Mouse (Mus musculus): Measurements from ENCODE around the gene Itgb1bp2. TPM values are rescaled to one million over a fixed set of nuclear protein-coding genes. Genes with fewer than 3 reads are reported as not detected.
"Not testable (repeated sequence)": the region's sequence is repeated elsewhere in the genome, so short reads cannot be mapped to it uniquely, and the experiment has no call there.

Gene Itgb1bp2
- polyA plus RNA-seq, 2 experiments = 47.0 to 70.9 TPM

DNA sequence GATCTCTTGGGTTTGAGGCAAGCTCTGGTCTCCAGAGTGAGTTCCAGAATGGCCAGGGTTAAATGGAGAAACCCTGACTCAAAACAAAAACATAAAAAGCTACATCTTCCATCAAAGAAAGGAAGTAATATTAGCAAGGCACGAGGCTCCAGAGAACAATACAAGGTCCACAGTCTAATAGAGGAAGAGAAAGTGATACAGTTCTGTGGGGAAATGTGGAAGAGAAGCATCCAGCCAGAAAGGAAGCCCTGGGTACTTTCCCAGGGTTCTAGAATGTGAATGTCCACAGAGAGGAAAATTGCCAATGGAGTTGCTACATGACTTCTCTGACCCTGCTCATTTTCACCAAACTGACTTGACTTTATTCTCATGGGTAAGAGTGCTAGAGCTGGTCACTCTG is 2.3 kb downstream of the Itgb1bp2 start:
- 73% methylated on average over 1 of the region's 1 CpGs for WGBS
- no peak overlapping the region for H3K9ac ChIP-seq (ENCODE audit: low read depth, low read length, severe bottlenecking)
- no peaks in the 10 kb centered on the region for H3K4me1 ChIP-seq (ENCODE audit: control insufficient read depth, insufficient read depth, low read length)
- no peak for DNase-seq (ENCODE audit: low spot score)
- TF ChIP-seq POLR2A (IDR thresholded peaks at IDR 0.05; ENCODE audit: borderline replicate concordance, extremely low read depth, insufficient read depth, insufficient read length) = no peak
- H3K4me2 ChIP-seq (replicated peaks; ENCODE audit: low read depth, low read length, severe bottlenecking) = no peak overlapping the region
- H3K27me3 ChIP-seq (ENCODE audit: control insufficient read depth, insufficient read depth, low read length) = no peaks in the 10 kb centered on the region
- no peak overlapping the region for H3K4me3 ChIP-seq (replicated peaks; ENCODE audit: low read length)
- ATAC-seq (ENCODE audit: low FRiP score, low read depth) = no peak
- no peaks in the 10 kb centered on the region for H3K9me3 ChIP-seq (ENCODE audit: control insufficient read depth, low read length)
- no peak overlapping the region for H3K27ac ChIP-seq (replicated peaks; ENCODE audit: low read depth, low read length)
- peaks cover 44% of the 10 kb centered on the region for H3K36me3 ChIP-seq (ENCODE audit: control insufficient read depth, insufficient read depth, low read length)

DNA sequence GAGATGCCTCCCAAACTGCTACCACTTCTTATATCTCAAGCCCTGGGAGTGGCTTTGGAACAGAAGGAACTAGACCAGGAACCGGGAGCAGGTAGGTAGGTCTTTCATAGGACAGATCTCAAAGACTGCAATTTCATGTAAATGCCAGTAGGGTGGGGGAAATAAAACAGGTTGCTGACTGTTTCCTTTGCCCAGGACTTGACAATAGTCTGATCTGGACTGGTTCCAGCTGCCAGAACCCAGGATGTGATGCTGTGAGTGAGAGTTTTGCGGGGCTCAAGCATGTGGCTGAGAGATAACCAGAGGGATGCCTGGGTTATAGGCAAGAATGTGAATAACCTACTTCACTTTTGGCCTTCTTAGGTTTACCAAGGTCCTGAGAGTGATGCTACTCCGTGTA is 2.7 kb downstream of the Itgb1bp2 start:
- Histone ChIP-seq H3K4me2 (replicated peaks; ENCODE audit: low read depth, low read length, severe bottlenecking) (no peak overlapping the region), H3K36me3 (ENCODE audit: control insufficient read depth, insufficient read depth, low read length) (peaks cover 41% of the 10 kb centered on the region), H3K9me3 (ENCODE audit: control insufficient read depth, low read length) (no peaks in the 10 kb centered on the region), H3K4me1 (ENCODE audit: control insufficient read depth, insufficient read depth, low read length) (no peaks in the 10 kb centered on the region), H3K27me3 (ENCODE audit: control insufficient read depth, insufficient read depth, low read length) (no peaks in the 10 kb centered on the region), H3K4me3 (replicated peaks; ENCODE audit: low read length) (no peak overlapping the region), H3K9ac (ENCODE audit: low read depth, low read length, severe bottlenecking) (no peak overlapping the region), H3K27ac (replicated peaks; ENCODE audit: low read depth, low read length) (no peak overlapping the region)
- no peak for TF ChIP-seq POLR2A (IDR thresholded peaks at IDR 0.05; ENCODE audit: borderline replicate concordance, extremely low read depth, insufficient read depth, insufficient read length)
- 78% methylated on average over 3 of the region's 3 CpGs for WGBS
- no peak for DNase-seq (ENCODE audit: low spot score)
- ATAC-seq (ENCODE audit: low FRiP score, low read depth) = no peak

DNA sequence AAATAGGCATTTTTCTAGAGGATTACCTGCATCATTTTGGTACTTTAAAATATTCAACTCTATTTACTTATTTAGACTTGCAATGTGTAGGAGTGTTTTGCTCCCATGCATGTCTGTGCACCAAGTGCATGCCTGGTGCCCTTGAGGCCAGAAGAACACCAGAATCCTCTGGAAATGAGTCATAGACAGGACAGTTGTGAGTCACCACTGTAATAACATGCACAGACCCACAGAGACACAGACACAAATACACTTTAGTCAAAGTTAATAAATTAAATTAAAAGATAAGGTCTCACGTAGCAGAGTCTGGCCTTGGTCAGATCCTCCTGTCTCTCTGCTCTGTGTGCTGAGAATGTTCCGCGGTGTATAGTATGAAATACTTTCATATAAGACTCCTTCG is 23.3 kb downstream of the Itgb1bp2 start:
- TF ChIP-seq POLR2A (IDR thresholded peaks at IDR 0.05; ENCODE audit: borderline replicate concordance, extremely low read depth, insufficient read depth, insufficient read length) = no peak
- peaks cover 9% of the 10 kb centered on the region for H3K36me3 ChIP-seq (ENCODE audit: control insufficient read depth, insufficient read depth, low read length)
- no peak overlapping the region for H3K27ac ChIP-seq (replicated peaks; ENCODE audit: low read depth, low read length)
- 91% methylated on average over 4 of the region's 4 CpGs for WGBS
- ATAC-seq (ENCODE audit: low FRiP score, low read depth) = no peak
- H3K4me3 ChIP-seq (replicated peaks; ENCODE audit: low read length) = no peak overlapping the region
- no peaks in the 10 kb centered on the region for H3K4me1 ChIP-seq (ENCODE audit: control insufficient read depth, insufficient read depth, low read length)
- DNase-seq (ENCODE audit: low spot score) = no peak
- H3K27me3 ChIP-seq (ENCODE audit: control insufficient read depth, insufficient read depth, low read length) = no peaks in the 10 kb centered on the region
- no peak overlapping the region for H3K9ac ChIP-seq (ENCODE audit: low read depth, low read length, severe bottlenecking)
- H3K4me2 ChIP-seq (replicated peaks; ENCODE audit: low read depth, low read length, severe bottlenecking) = no peak overlapping the region
- no peaks in the 10 kb centered on the region for H3K9me3 ChIP-seq (ENCODE audit: control insufficient read depth, low read length)

DNA sequence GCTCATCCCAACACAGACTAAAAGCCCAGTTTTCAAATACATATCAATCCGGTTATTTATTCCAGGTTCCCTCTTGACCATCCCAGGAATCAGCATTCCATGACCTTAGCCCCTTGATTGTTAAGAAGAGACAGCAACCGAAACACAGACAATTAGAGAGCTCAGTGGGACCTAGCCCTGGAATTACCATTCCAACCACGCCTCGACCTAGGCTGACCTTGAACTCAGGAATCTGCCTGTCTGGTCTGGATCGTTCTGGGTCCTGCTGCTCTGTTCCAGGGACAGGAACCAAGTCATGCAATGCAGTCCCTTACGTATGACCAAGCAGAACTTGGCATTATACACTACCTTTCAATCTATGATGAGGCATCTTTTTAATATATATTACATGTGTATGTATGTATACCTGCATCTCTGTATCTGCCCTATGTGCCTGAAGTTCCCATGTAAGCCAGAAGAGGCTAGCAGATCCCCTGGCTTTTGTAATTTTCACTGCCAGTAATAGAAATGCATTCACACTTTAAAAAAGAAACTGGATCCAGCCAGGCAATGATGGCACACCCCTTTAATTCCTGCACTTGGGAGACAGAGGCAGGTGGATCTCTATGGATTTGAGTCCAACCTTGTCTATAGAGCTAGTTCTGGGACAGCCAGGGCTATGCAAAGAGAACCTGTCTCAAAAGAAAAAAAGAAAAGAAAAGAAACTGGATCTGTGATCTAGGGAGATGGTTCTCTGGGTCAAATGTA is 32.9 kb downstream of the Itgb1bp2 start:
- no peaks in the 10 kb centered on the region for H3K9me3 ChIP-seq (ENCODE audit: control insufficient read depth, low read length)
- no peak overlapping the region for H3K9ac ChIP-seq (ENCODE audit: low read depth, low read length, severe bottlenecking)
- H3K27me3 ChIP-seq (ENCODE audit: control insufficient read depth, insufficient read depth, low read length) = no peaks in the 10 kb centered on the region
- no peak overlapping the region for H3K27ac ChIP-seq (replicated peaks; ENCODE audit: low read depth, low read length)
- ATAC-seq (ENCODE audit: low FRiP score, low read depth) (no peak), DNase-seq (ENCODE audit: low spot score) (no peak)
- no peaks in the 10 kb centered on the region for H3K4me1 ChIP-seq (ENCODE audit: control insufficient read depth, insufficient read depth, low read length)
- H3K4me2 ChIP-seq (replicated peaks; ENCODE audit: low read depth, low read length, severe bottlenecking) = no peak overlapping the region
- H3K36me3 ChIP-seq (ENCODE audit: control insufficient read depth, insufficient read depth, low read length) = peaks cover 4% of the 10 kb centered on the region
- TF ChIP-seq POLR2A (IDR thresholded peaks at IDR 0.05; ENCODE audit: borderline replicate concordance, extremely low read depth, insufficient read depth, insufficient read length) = no peak
- 78% methylated on average over 6 of the region's 6 CpGs for WGBS
- H3K4me3 ChIP-seq (replicated peaks; ENCODE audit: low read length) = no peak overlapping the region

DNA sequence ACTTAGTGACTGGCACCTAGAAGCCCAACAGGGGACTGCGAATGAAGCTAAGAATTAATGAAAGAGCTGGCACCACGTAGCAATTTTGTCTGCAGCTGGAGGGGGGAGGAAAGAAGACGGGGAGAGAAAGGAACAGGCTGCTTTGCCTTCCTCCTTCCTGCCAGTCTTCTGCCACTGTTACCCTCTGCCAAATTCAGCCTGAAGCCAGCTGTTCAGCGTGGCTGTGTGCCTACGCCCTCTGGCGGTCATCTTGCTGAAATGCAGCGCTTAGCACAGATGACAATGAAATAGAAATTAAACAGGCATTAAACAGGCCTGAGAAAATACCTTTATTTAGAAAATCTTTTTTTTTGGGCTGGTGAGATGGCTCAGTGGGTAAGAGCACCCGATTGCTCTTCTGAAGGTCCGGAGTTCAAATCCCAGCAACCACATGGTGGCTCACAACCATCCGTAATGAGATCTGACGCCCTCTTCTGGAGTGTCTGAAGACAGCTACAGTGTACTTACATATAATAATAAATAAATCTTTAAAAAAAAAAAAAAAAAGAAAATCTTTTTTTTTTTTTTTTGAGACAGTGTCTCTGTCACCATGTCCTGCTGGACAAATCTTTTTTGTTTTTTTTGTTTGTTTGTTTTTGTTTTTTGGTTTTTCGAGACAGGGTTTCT is 37.7 kb downstream of the Itgb1bp2 start:
- H3K9me3 ChIP-seq (ENCODE audit: control insufficient read depth, low read length); H3K4me1 ChIP-seq (ENCODE audit: control insufficient read depth, insufficient read depth, low read length); H3K4me3 ChIP-seq (replicated peaks; ENCODE audit: low read length); H3K4me2 ChIP-seq (replicated peaks; ENCODE audit: low read depth, low read length, severe bottlenecking); H3K36me3 ChIP-seq (ENCODE audit: control insufficient read depth, insufficient read depth, low read length); H3K9ac ChIP-seq (ENCODE audit: low read depth, low read length, severe bottlenecking); H3K27ac ChIP-seq (replicated peaks; ENCODE audit: low read depth, low read length); H3K27me3 ChIP-seq (ENCODE audit: control insufficient read depth, insufficient read depth, low read length); ATAC-seq (ENCODE audit: low FRiP score, low read depth): not testable (repeated sequence)
- DNase-seq (ENCODE audit: low spot score) = peak; percentile 18
- 32% methylated on average over 10 of the region's 12 CpGs for WGBS

Other genes with a start within 250 kb of the Itgb1bp2 start
- gene Snx12, start 226.5 kb upstream of the Itgb1bp2 start, polyA plus RNA-seq (2012; rRNA removed) = 37.9 and 42.1 TPM in 2 replicates
- gene Snx12, start 226.5 kb upstream of the Itgb1bp2 start, polyA plus RNA-seq (2014; fragmentation: Nextera tagmentation; extraction: Ambion mirVana) = 52.8 and 56.2 TPM in 2 replicates
- 48.1 and 70.4 TPM in 2 replicates for gene Foxo4, start 194.6 kb upstream of the Itgb1bp2 start, polyA plus RNA-seq (2012; rRNA removed)
- gene Foxo4, start 194.6 kb upstream of the Itgb1bp2 start, polyA plus RNA-seq (2014; fragmentation: Nextera tagmentation; extraction: Ambion mirVana) = 5.0 and 5.6 TPM in 2 replicates
- 0.15 TPM in 1 of 2 replicates, not detected in the other for gene Gm614, start 185.1 kb upstream of the Itgb1bp2 start, polyA plus RNA-seq (2012; rRNA removed)
- gene Gm614, start 185.1 kb upstream of the Itgb1bp2 start, polyA plus RNA-seq (2014; fragmentation: Nextera tagmentation; extraction: Ambion mirVana) = not detected in 2 replicates
- 14.0 and 14.9 TPM in 2 replicates for gene Il2rg, start 180.8 kb upstream of the Itgb1bp2 start, polyA plus RNA-seq (2012; rRNA removed)
- gene Il2rg, start 180.8 kb upstream of the Itgb1bp2 start, polyA plus RNA-seq (2014; fragmentation: Nextera tagmentation; extraction: Ambion mirVana) = 14.9 and 15.1 TPM in 2 replicates
- gene Gm20489, start 180.1 kb upstream of the Itgb1bp2 start, polyA plus RNA-seq (2012; rRNA removed) = not detected in 2 replicates
- gene Gm20489, start 180.1 kb upstream of the Itgb1bp2 start, polyA plus RNA-seq (2014; fragmentation: Nextera tagmentation; extraction: Ambion mirVana) = not detected in 2 replicates
- gene Med12, start 175.1 kb upstream of the Itgb1bp2 start, polyA plus RNA-seq (2012; rRNA removed) = 122 and 193 TPM in 2 replicates
- 41.7 and 55.7 TPM in 2 replicates for gene Med12, start 175.1 kb upstream of the Itgb1bp2 start, polyA plus RNA-seq (2014; fragmentation: Nextera tagmentation; extraction: Ambion mirVana)
- gene Nlgn3, start 149.9 kb upstream of the Itgb1bp2 start, polyA plus RNA-seq (2012; rRNA removed) = 10.3 and 15.6 TPM in 2 replicates
- 18.2 and 24.4 TPM in 2 replicates for gene Nlgn3, start 149.9 kb upstream of the Itgb1bp2 start, polyA plus RNA-seq (2014; fragmentation: Nextera tagmentation; extraction: Ambion mirVana)
- 0.09 and 0.19 TPM in 2 replicates for gene Gjb1, start 72.7 kb upstream of the Itgb1bp2 start, polyA plus RNA-seq (2012; rRNA removed)
- gene Gjb1, start 72.7 kb upstream of the Itgb1bp2 start, polyA plus RNA-seq (2014; fragmentation: Nextera tagmentation; extraction: Ambion mirVana) = not detected in 2 replicates
- 105 and 118 TPM in 2 replicates for gene Zmym3, start 28.2 kb upstream of the Itgb1bp2 start, polyA plus RNA-seq (2012; rRNA removed)
- gene Zmym3, start 28.2 kb upstream of the Itgb1bp2 start, polyA plus RNA-seq (2014; fragmentation: Nextera tagmentation; extraction: Ambion mirVana) = 30.4 and 36.5 TPM in 2 replicates
- 402 and 421 TPM in 2 replicates for gene Nono, start 19.8 kb upstream of the Itgb1bp2 start, polyA plus RNA-seq (2012; rRNA removed)
- gene Nono, start 19.8 kb upstream of the Itgb1bp2 start, polyA plus RNA-seq (2014; fragmentation: Nextera tagmentation; extraction: Ambion mirVana) = 362 and 397 TPM in 2 replicates
- 14.9 and 31.7 TPM in 2 replicates for gene Taf1, start 83.6 kb downstream of the Itgb1bp2 start, polyA plus RNA-seq (2012; rRNA removed)
- gene Taf1, start 83.6 kb downstream of the Itgb1bp2 start, polyA plus RNA-seq (2014; fragmentation: Nextera tagmentation; extraction: Ambion mirVana) = 14.4 and 16.7 TPM in 2 replicates
- gene Ogt, start 191.0 kb downstream of the Itgb1bp2 start, polyA plus RNA-seq (2012; rRNA removed) = 354 and 370 TPM in 2 replicates
- gene Ogt, start 191.0 kb downstream of the Itgb1bp2 start, polyA plus RNA-seq (2014; fragmentation: Nextera tagmentation; extraction: Ambion mirVana) = 207 and 220 TPM in 2 replicates

All from limb, embryonic 14.5 days (tissue).